ENCODE assay signal across 8 mouse cellular contexts in the genomic region with DNA sequence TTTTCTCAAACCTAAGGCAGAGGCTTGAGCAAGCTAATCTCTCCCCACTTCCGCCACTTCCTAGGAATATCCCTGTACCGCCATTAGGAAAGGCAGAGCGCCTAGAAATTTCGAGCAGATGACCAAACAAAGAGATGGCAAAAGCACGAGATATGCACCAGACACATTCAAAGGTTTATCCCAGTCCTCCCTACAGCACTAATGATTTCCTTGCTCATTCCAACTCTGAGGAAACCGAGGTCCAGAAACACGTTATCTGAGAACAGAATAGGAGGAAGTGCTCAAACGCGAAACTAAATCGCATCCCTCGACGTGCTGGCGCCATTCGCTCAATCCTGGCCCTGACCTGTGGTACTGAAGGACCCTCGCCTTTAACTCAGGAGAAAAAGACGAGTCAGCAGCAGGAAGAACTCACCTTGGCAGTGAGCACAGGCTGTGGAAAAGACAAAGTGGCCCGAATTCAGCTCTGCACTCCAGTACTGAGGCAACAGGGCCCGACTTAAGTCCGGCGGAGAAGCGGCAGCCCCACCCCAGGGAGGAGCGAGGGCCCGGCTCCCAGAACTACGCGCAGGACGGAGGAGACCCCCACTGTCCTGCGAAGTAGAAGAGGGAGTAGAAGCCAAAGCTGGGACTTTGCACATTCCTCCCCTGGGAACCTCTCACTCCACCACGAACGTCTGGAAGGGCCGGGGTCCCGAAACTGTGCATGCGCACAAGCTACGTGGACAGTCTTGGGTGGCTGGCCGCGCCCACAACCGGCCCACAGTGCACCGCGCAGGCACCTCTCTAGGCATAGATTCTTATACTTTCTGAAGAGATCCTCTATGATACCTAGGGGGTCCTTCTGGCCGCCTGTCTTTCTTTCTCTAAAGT. TPM values are rescaled to one million over a fixed set of nuclear protein-coding genes. Genes with fewer than 3 reads are reported as not detected.
DNase-seq lines count a peak whose midpoint lies in the region; ATAC-seq and TF ChIP-seq lines count a peak whose summit lies in the region.

Akr1a1 (minus strand) TSS at position 757 of the 873 bp plus-strand sequence.

- peak; percentile 83 for TF ChIP-seq POLR2A in cortical plate, adult 2 months (IDR thresholded peaks at IDR 0.05; ENCODE audit: extremely low read depth, insufficient read depth, low read length)

- H3K4me1 ChIP-seq in cortical plate, adult 2 months (ENCODE audit: control insufficient read depth, insufficient read depth, low read length), result peaks cover 4% of the 10 kb centered on the region

- DNase-seq in gastrocnemius, postnatal 10 days, result peak; percentile 86
- peak; percentile 85 for DNase-seq in induced T-regulatory cell, adult 2 months (ENCODE audit: low read depth)
- DNase-seq in left cerebral cortex, adult 9 months (ENCODE audit: low spot score in 2 of 2), result peak; percentile 77 to 94
- peak; percentile 89 for DNase-seq in right cerebral cortex, postnatal 14 days
- peak; percentile 91 for DNase-seq in urinary bladder, postnatal 36 days (ENCODE audit: low spot score in 2 of 2)

- ATAC-seq in activated CD4-positive, CD25-positive, alpha-beta regulatory T cell, adult 4 months, result peak; percentile 91
- peak; percentile 92 for ATAC-seq in megakaryocyte progenitor cell, adult 5-6 weeks (replicated peaks; ENCODE audit: poor library complexity)

- H3K27ac ChIP-seq in cortical plate, adult 2 months (ENCODE audit: insufficient read depth, low read length), result peak within 1 kb of the TSS; percentile 86

- H3K4me3 ChIP-seq in cortical plate, adult 2 months (ENCODE audit: insufficient read depth, low read length), result peak within 1 kb of the TSS; percentile 95

- no peak for TF ChIP-seq CTCF in cortical plate, adult 2 months (IDR thresholded peaks at IDR 0.05; ENCODE audit: extremely low read depth, insufficient read depth, low read length)

RNA-seq across cellular contexts. Expression of gene Akr1a1, which starts in this region (rescaled TPM):
- polyA plus RNA-seq in activated CD4-positive, CD25-positive, alpha-beta regulatory T cell, adult 4 months (2017; shearing (Covaris generic)), result 100 to 1,000 TPM; 314 to 333 TPM
- polyA plus RNA-seq in cortical plate, adult 2 months (2012; rRNA removed), result 519 and 547 TPM in 2 replicates
- total RNA-seq in gastrocnemius, postnatal 10 days (2021), result 100 to 1,000 TPM; 300 to 334 TPM
- total RNA-seq in megakaryocyte progenitor cell, adult 5-6 weeks (2015), result 370 and 377 TPM in 2 replicates
- total RNA-seq in megakaryocyte progenitor cell, adult 5-6 weeks (2017), result 591 and 829 TPM in 2 replicates

Comparison
In these comparisons a context has a peak if more than half of its experiments do, and no peak if none do; other contexts are left out.
1. Peak in every context shown above with its lines: DNase-seq, ATAC-seq, H3K4me3 ChIP-seq and H3K27ac ChIP-seq.